Mouse (Mus musculus): ENCODE measurements around the gene Sav1. TPM values are rescaled to one million over a fixed set of nuclear protein-coding genes. Genes with fewer than 3 reads are reported as not detected.

Gene Sav1
- polyA plus RNA-seq, 1 experiment from 2014 or later = 11.9 TPM

GRCm38 (mm10) chr12:69986241-69986762 lies 500 bp downstream of the Sav1 start:
- Histone ChIP-seq H3K9ac (peak overlapping the region; percentile 90), H3K36me3 (peaks cover 17% of the 10 kb centered on the region), H3K27me3 (no peaks in the 10 kb centered on the region), H3K4me1 (peaks cover 10% of the 10 kb centered on the region), H3K27ac (peak overlapping the region; percentile 93), H3K4me3 (peak overlapping the region; percentile 70), H3K9me3 (no peaks in the 10 kb centered on the region), H3K4me2 (replicated peaks) (peak overlapping the region; percentile 74)
- WGBS = 1% methylated on average over 33 of the region's 36 CpGs
- ATAC-seq (ENCODE audit: insufficient number of reproducible peaks, insufficient read depth, low FRiP score, low TSS enrichment) = peak; percentile 66

GRCm38 (mm10) chr12:69985546-69985945 lies 1.3 kb downstream of the Sav1 start:
- Histone ChIP-seq H3K27me3 (no peaks in the 10 kb centered on the region), H3K27ac (no peak overlapping the region), H3K4me3 (peak overlapping the region; percentile 70), H3K9ac (0 out of 2 replicates have a peak overlapping the region, but pooled peaks have one; percentile 90), H3K4me1 (peaks cover 10% of the 10 kb centered on the region), H3K36me3 (peaks cover 21% of the 10 kb centered on the region), H3K9me3 (no peaks in the 10 kb centered on the region), H3K4me2 (replicated peaks) (peak overlapping the region; percentile 74)
- 40% methylated on average over 4 of the region's 4 CpGs for WGBS
- no peak for ATAC-seq (ENCODE audit: insufficient number of reproducible peaks, insufficient read depth, low FRiP score, low TSS enrichment)

- no peak for ATAC-seq (ENCODE audit: insufficient number of reproducible peaks, insufficient read depth, low FRiP score, low TSS enrichment)
- Histone ChIP-seq H3K27ac (no peak overlapping the region), H3K27me3 (no peaks in the 10 kb centered on the region), H3K4me2 (replicated peaks) (no peak overlapping the region), H3K9ac (no peak overlapping the region), H3K9me3 (no peaks in the 10 kb centered on the region), H3K4me3 (no peak overlapping the region), H3K4me1 (peaks cover 10% of the 10 kb centered on the region), H3K36me3 (peaks cover 30% of the 10 kb centered on the region)
- 74% methylated on average over 5 of the region's 5 CpGs for WGBS
Observed at GRCm38 (mm10) chr12:69982874-69983273, 3.9 kb downstream of the Sav1 start.

GRCm38 (mm10) chr12:69977376-69977998 lies 9.3 kb downstream of the Sav1 start:
- H3K36me3 ChIP-seq = peaks cover 27% of the 10 kb centered on the region

GRCm38 (mm10) chr12:69976688-69977087 lies 10.1 kb downstream of the Sav1 start:
- WGBS = 85% methylated on average over 6 of the region's 6 CpGs
- no peak overlapping the region for H3K4me2 ChIP-seq (replicated peaks)
- H3K9ac ChIP-seq = no peak overlapping the region
- H3K4me1 ChIP-seq = peaks cover 5% of the 10 kb centered on the region; the same call in 1 of the 2 replicates
- H3K4me3 ChIP-seq = no peak overlapping the region
- no peaks in the 10 kb centered on the region for H3K27me3 ChIP-seq
- H3K36me3 ChIP-seq = peaks cover 33% of the 10 kb centered on the region
- ATAC-seq (ENCODE audit: insufficient number of reproducible peaks, insufficient read depth, low FRiP score, low TSS enrichment) = no peak
- no peak overlapping the region for H3K27ac ChIP-seq
- no peaks in the 10 kb centered on the region for H3K9me3 ChIP-seq

More at GRCm38 (mm10) chr12:69977376-69977998, 9.3 kb downstream of the Sav1 start:
- no peak for ATAC-seq (ENCODE audit: insufficient number of reproducible peaks, insufficient read depth, low FRiP score, low TSS enrichment)
- Histone ChIP-seq H3K9ac (no peak overlapping the region), H3K4me3 (no peak overlapping the region), H3K9me3 (no peaks in the 10 kb centered on the region), H3K4me2 (replicated peaks) (no peak overlapping the region), H3K4me1 (peaks cover 5% of the 10 kb centered on the region; the same call in 1 of the 2 replicates), H3K27me3 (no peaks in the 10 kb centered on the region), H3K27ac (no peak overlapping the region)
- WGBS = 69% methylated on average over 9 of the region's 9 CpGs

- Histone ChIP-seq H3K27me3 (no peaks in the 10 kb centered on the region), H3K27ac (no peak overlapping the region), H3K4me3 (no peak overlapping the region), H3K9ac (no peak overlapping the region), H3K9me3 (no peaks in the 10 kb centered on the region), H3K4me1 (peaks cover 5% of the 10 kb centered on the region; the same call in 1 of the 2 replicates), H3K36me3 (peaks cover 52% of the 10 kb centered on the region), H3K4me2 (replicated peaks) (no peak overlapping the region)
- no peak for ATAC-seq (ENCODE audit: insufficient number of reproducible peaks, insufficient read depth, low FRiP score, low TSS enrichment)
Observed at GRCm38 (mm10) chr12:69973666-69974065, 13.1 kb downstream of the Sav1 start.

- no peak overlapping the region for H3K9ac ChIP-seq
- H3K4me3 ChIP-seq = no peak overlapping the region
- no peak overlapping the region for H3K4me2 ChIP-seq (replicated peaks)
- H3K27me3 ChIP-seq = no peaks in the 10 kb centered on the region
- H3K4me1 ChIP-seq = peaks cover 3% of the 10 kb centered on the region; the same call in 1 of the 2 replicates
- peaks cover 72% of the 10 kb centered on the region for H3K36me3 ChIP-seq
- 64% methylated on average over 5 of the region's 5 CpGs for WGBS
- no peaks in the 10 kb centered on the region for H3K9me3 ChIP-seq
- H3K27ac ChIP-seq = no peak overlapping the region
- ATAC-seq (ENCODE audit: insufficient number of reproducible peaks, insufficient read depth, low FRiP score, low TSS enrichment) = no peak
Observed at GRCm38 (mm10) chr12:69968154-69968553, 18.6 kb downstream of the Sav1 start.

GRCm38 (mm10) chr12:69967112-69967511 lies 19.7 kb downstream of the Sav1 start:
- Histone ChIP-seq H3K4me1 (peaks cover 3% of the 10 kb centered on the region; the same call in 1 of the 2 replicates), H3K4me2 (replicated peaks) (no peak overlapping the region), H3K9me3 (no peaks in the 10 kb centered on the region), H3K27ac (no peak overlapping the region), H3K27me3 (no peaks in the 10 kb centered on the region), H3K4me3 (no peak overlapping the region), H3K36me3 (peaks cover 74% of the 10 kb centered on the region), H3K9ac (no peak overlapping the region)
- ATAC-seq (ENCODE audit: insufficient number of reproducible peaks, insufficient read depth, low FRiP score, low TSS enrichment) = no peak
- WGBS = 83% methylated on average over 6 of the region's 6 CpGs

GRCm38 (mm10) chr12:69966071-69966470 lies 20.7 kb downstream of the Sav1 start:
- Histone ChIP-seq H3K4me3 (no peak overlapping the region), H3K36me3 (peaks cover 72% of the 10 kb centered on the region), H3K9me3 (no peaks in the 10 kb centered on the region), H3K9ac (no peak overlapping the region), H3K27ac (no peak overlapping the region), H3K27me3 (no peaks in the 10 kb centered on the region), H3K4me1 (peaks cover 3% of the 10 kb centered on the region; the same call in 1 of the 2 replicates), H3K4me2 (replicated peaks) (no peak overlapping the region)
- whole genome bisulfite sequencing = 89% methylated on average over 5 of the region's 5 CpGs
- ATAC-seq (ENCODE audit: insufficient number of reproducible peaks, insufficient read depth, low FRiP score, low TSS enrichment) = no peak

- no peaks in the 10 kb centered on the region for H3K9me3 ChIP-seq
- H3K9ac ChIP-seq = no peak overlapping the region
- no peak overlapping the region for H3K27ac ChIP-seq
- H3K4me3 ChIP-seq = no peak overlapping the region
- H3K36me3 ChIP-seq = peaks cover 70% of the 10 kb centered on the region
- peaks cover 3% of the 10 kb centered on the region; the same call in 1 of the 2 replicates for H3K4me1 ChIP-seq
- no peak overlapping the region for H3K4me2 ChIP-seq (replicated peaks)
- WGBS = 90% methylated on average over 3 of the region's 3 CpGs
- ATAC-seq (ENCODE audit: insufficient number of reproducible peaks, insufficient read depth, low FRiP score, low TSS enrichment) = no peak
- no peaks in the 10 kb centered on the region for H3K27me3 ChIP-seq
Observed at GRCm38 (mm10) chr12:69965644-69966043, 21.2 kb downstream of the Sav1 start.

- 90% methylated on average over 6 of the region's 6 CpGs for WGBS
- H3K27me3 ChIP-seq = no peaks in the 10 kb centered on the region
- no peak for ATAC-seq (ENCODE audit: insufficient number of reproducible peaks, insufficient read depth, low FRiP score, low TSS enrichment)
- H3K9ac ChIP-seq = no peak overlapping the region
- H3K9me3 ChIP-seq = no peaks in the 10 kb centered on the region
- H3K4me2 ChIP-seq (replicated peaks) = no peak overlapping the region
- peaks cover 2% of the 10 kb centered on the region; the same call in 1 of the 2 replicates for H3K4me1 ChIP-seq
- no peak overlapping the region for H3K4me3 ChIP-seq
- H3K27ac ChIP-seq = no peak overlapping the region
- H3K36me3 ChIP-seq = peaks cover 53% of the 10 kb centered on the region
Observed at GRCm38 (mm10) chr12:69963141-69963540, 23.7 kb downstream of the Sav1 start.

- WGBS = 71% methylated on average over 4 of the region's 4 CpGs
- Histone ChIP-seq H3K4me1 (no peaks in the 10 kb centered on the region), H3K36me3 (peaks cover 47% of the 10 kb centered on the region), H3K27me3 (no peaks in the 10 kb centered on the region), H3K4me3 (no peak overlapping the region), H3K9ac (no peak overlapping the region), H3K9me3 (no peaks in the 10 kb centered on the region), H3K27ac (no peak overlapping the region), H3K4me2 (replicated peaks) (no peak overlapping the region)
- ATAC-seq (ENCODE audit: insufficient number of reproducible peaks, insufficient read depth, low FRiP score, low TSS enrichment) = no peak
Observed at GRCm38 (mm10) chr12:69962468-69962867, 24.3 kb downstream of the Sav1 start.

Data from embryonic facial prominence, embryonic 12.5 days (tissue).